Mouse (Mus musculus): ENCODE data around the gene Faim2.

DNA sequence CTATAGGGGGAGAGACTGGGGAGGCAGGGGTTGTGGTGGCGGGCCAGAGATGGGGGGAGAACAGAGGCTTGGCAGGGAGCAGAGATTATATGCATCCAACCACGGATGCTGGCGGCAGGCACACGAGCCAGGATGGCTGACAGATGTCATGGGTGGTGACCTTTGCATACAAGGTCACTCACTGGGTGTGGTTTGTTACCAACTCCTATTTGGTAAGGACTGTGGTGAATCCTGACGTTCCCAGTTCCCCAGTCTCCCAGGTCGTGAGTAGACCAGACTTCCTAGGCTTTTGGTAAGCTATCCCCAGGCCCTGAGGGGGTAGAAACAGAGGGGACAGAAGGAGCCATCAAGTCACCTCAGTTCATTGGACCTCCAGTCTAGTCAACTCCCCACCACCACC, 40.7 kb upstream of the Faim2 start:
- TF ChIP-seq GATA1 (IDR thresholded peaks at IDR 0.05; ENCODE audit: low read length) = no peak
- TF ChIP-seq TAL1 (IDR thresholded peaks at IDR 0.05; ENCODE audit: low read length) = no peak
